Mouse (Mus musculus) spleen, postnatal 14 days (tissue): ENCODE measurements around the gene Areg.

Source experiments
- DNase-seq, 2 experiments: peaks; one replicate each; pipeline ENCODE4 v3.0.0; 2021 to 2022; ENCODE audit warnings: low spot score in 2 of 2

Areg gene

GRCm38 (mm10) chr5:91139446-91139873, at the start of gene Areg:
Gene Areg (plus strand): TSS chr5:91139599.
- no peak for DNase-seq

GRCm38 (mm10) chr5:91090301-91090700, 49.1 kb upstream of the Areg start:
- DNase-seq: no peak

DNA sequence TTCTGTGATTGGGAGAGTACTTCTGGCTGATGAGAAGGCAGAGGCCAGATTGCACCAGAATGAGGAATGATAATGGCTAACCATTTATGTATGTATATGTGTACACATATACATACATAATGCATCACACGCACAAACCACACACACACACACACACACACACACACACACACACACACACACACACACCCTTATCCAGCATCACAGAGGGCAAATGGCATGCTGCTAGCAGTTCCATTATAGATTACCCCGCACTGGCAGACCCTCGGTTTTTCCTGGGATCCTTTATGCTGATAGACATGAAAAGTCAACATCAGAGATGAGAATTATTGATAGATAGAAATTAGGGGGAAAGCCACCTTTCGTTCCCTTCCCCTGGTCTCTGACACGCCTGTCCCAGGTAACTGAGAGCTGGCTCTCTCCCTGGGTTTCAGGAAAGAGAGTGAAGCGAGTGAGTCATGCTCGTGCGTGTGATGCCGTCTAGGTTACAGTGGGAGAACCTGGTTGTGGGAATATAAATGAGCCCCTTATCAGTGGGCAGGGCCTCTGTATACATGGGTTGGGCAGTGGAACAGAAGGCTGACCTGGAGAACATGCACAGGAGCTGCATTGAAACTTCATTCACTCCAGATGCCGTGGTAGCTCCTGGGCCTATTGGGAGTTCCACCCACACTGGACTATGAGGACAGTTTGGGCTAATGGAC, 41.3 kb upstream of the Areg start:
- DNase-seq: no peak

DNA sequence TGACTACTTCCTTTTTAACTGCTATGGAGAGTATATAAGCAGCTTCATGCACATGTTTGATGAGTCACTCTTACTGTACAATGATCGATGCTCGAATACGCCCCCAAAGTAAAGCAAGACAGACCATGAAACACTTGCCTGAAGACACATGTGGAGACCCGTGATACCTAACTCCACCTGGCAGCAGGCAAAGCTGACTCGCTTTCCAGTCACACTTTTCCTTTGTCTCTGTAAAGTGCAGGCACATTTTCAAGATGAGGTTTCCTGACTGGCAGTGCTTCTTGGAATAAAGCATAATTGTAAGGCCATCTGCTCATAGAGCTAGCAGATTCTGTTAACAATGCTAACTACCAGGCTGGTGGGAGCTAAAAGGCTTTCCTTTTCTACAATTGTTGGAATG, 37.7 kb upstream of the Areg start:
- no peak for DNase-seq

GRCm38 (mm10) chr5:91103943-91104665, 35.3 kb upstream of the Areg start:
- no peak for DNase-seq

GRCm38 (mm10) chr5:91106248-91106647, 33.2 kb upstream of the Areg start:
- DNase-seq: no peak

DNA sequence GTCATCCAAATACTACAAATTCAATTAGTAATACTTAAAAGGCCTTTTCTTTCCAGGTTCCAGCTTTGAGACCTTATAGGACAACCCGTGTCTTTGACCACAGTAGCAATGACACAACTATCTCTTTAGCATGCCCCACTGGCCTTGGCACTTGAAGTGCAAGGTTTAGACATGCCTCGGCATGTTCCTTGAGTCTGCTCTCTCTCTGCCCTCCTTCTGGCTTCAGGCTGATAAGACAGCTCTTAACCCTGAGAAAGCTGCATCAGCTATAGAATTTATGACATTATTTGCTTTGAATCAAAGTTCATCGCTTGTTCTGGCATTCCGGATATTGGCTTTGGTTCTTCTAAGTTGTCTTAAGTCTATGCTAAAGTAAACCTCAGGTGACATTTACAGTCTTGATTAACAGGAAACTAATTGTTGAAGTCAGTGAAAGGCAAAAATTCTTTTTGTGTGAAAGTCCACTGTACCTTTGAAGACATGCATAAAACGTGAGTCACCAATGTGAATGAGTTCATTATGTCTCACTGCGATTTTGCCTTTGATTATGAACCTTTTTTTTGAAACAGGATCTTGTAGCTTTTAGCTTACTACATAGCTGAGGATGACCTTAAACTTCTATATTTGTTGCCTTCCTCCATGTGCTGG, 29.3 kb upstream of the Areg start:
- no peak for DNase-seq

GRCm38 (mm10) chr5:91111019-91111418, 28.4 kb upstream of the Areg start:
- no peak for DNase-seq

DNA sequence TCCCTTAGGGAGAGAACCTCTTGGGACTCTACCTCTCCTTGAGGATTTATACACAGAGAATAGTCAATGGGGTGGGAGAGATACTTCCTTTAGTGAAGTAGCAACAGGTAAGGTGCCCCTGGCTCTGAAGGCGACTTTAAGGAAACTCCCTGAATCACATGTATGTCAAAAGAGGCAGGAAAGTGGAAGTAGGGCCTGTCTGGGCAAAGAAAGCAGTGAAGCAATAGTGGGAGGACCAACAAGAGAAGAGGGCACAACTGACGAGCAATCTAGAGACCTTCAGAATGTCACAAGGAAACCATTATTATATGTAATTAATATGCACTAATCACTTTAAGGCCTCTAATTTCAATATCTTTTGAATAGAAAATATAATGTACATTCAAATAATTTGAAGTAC, 25.4 kb upstream of the Areg start:
- no peak for DNase-seq

- no peak for DNase-seq
These were observed 24.8 kb upstream of the Areg start for GRCm38 (mm10) chr5:91114574-91114973.

DNA sequence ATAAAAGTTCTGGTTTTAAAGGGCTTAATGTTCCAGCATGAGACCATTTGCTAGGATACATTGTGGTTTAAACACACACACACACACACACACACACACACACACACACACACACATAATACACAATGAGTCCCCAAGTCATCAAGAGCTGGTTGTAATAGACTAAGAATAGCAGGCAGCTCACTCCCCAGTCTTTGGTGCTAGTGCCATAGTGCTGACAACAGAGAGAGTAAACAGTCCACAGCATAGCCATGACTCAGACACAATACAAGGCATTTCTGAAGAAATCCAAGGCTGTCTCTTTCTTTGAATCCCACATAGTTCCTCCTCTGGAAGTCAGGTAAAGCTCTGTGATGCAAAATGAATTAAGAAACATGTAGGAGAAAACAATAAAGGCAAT, 20.8 kb upstream of the Areg start:
- DNase-seq: no peak

DNA sequence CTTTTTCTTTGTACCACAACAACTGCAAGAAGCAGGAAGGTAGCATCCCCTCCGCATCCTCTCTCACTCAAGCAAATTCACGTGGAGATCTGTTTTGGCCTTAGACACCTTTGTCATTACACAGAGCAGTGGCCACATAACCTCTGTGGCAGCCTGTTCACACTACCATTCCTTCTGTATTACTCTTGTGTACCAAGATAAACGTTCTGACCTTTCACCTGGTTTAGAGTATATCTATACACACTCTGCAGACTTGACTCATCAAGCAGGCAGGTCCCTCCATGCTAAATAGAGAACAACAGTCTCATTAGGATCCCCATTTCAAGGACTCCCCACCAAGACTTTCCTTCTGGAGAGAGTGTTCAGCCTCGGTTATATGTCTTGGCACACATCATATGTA, 16.0 kb upstream of the Areg start:
- DNase-seq: no peak

GRCm38 (mm10) chr5:91124140-91124539, 15.3 kb upstream of the Areg start:
- no peak for DNase-seq

- no peak for DNase-seq
These were observed 12.8 kb upstream of the Areg start for GRCm38 (mm10) chr5:91126623-91127022.

DNA sequence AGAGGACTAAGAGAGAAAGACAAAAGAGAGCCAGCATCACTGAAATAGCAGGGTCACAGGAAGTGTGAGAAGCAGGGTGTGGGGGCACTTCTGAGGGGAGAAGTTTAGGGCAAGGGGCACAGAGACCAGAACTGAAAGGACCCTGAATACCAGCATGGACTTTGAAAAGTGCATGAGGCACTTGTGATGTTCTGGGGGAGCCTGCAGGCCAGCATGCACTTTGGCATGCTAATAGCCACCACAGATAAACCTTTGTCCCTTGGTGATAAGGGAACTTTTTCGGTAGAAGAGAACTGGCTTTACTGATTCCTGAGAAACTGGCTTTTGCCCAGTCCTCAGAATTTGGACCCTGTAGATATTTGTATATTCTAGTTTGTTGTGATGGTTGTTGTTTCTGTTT, 4.4 kb upstream of the Areg start:
- no peak for DNase-seq

DNA sequence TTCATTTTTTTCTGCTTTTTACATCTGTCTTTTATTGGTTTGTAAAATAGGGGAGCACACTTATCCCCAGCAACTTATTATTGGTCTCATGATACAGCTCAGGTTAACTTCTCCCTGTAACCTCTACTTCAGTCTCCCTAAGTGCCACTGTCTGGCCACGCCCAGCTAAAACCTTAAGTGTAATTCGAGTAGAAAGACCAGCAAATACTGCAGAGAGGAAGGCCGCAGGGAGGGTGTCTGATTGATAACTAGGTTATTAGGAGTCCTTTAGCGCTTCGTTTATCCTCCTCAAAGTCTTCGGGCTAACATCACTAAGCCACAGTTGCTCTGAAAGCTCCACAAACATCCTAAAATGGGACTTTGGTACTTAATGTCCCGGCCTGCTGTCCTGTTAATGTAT, 429 bp upstream of the Areg start:
- no peak for DNase-seq

DNA sequence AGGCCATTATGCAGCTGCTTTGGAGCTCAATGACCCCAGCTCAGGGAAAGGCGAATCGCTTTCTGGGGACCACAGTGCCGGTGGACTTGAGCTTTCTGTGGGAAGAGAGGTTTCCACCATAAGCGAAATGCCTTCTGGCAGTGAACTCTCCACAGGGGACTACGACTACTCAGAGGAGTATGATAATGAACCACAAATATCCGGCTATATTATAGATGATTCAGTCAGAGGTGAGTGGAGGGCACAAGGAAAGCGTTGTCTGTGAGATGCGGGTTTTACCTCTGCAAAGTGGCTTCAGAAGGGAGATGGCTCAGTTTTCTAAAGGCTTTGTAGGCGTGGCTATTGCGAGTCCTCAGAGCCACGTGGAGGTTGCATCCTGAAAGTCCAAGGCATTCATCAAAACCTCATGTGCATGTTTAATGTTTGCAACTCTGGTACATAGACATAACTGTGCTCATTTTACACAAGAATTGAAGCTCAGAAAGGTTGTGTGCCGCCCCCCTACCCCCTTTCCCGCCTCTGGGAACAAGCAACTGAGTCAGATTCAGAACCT, 1.6 kb downstream of the Areg start:
- no peak for DNase-seq

GRCm38 (mm10) chr5:91144971-91145370, 5.6 kb downstream of the Areg start:
- DNase-seq: no peak

- DNase-seq: no peak
These were observed 7.6 kb downstream of the Areg start for GRCm38 (mm10) chr5:91147001-91147400.

DNA sequence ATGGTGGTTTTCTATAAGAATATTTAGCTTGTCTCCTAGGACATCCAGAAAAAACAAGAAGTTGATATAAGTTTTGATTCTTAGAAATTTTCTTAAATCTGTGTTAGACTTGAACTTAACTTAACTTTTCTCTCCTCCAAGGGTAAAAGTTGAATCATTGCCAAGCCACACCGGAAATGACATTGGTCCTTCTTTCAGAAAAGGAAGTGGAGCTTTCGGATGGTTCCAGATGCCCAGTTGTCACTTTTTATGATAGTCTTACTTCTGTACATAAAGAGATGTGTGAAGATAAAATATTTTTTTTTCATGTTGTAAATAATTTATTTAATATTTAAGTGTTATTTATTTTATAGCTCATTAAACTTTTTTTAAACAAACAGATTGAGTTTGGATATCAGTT, 8.7 kb downstream of the Areg start:
- no peak for DNase-seq

DNA sequence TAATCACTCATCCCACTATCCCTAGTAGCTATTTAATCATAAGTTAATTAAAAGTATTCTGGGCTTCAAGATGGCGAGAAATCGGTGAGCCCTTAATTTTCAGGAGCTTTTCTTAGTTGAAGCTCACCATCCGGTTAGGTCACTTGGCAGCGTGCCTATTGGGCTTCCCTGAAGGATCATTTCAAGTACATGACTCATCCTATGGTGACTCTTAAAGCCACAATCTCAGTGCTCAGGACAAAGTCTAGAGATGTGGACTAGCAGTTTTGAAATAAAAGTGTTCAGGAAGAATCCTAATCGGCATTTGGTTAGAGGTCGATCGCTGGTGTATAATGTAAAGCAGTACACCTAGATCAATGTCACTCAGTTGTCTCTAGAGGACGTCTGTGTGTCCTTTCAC, 17.3 kb downstream of the Areg start:
- no peak for DNase-seq

GRCm38 (mm10) chr5:91157169-91157568, 17.8 kb downstream of the Areg start:
- no peak for DNase-seq

GRCm38 (mm10) chr5:91162787-91163186, 23.4 kb downstream of the Areg start:
- no peak for DNase-seq
